Mouse (Mus musculus) liver, adult 2 months (tissue): ENCODE data around the gene Gm20388.

Experiments used
- CTCF ChIP-seq: fragments of 200-500 bp; IDR thresholded peaks from 2 replicates; pipeline ENCODE4 v1.5.1; 2011; ENCODE audit warnings: low read depth, low read length, control low read depth
- POLR2A ChIP-seq: fragments of 200-500 bp; IDR thresholded peaks from 2 replicates; pipeline ENCODE4 v1.6.1; 2011; ENCODE audit warnings: low read length, control low read depth; ENCODE audit not compliant: insufficient read depth; ENCODE audit errors: extremely low read depth

- TF ChIP-seq CTCF (no peak), POLR2A (no peak)
These were observed 1223.9 kb downstream of the Gm20388 start for GRCm38 (mm10) chr8:121134512-121134911.
